Mouse (Mus musculus) hindlimb bud, embryonic 11.5 days (tissue): Measurements from ENCODE around the gene Htr3b.
A peak's percentile ranks its signal among the peaks of the same experiment; 100 is the strongest.
"Not testable (repeated sequence)": the region's sequence is repeated elsewhere in the genome, so short reads cannot be mapped to it uniquely, and the experiment has no call there.

ENCODE experiments used
- DNase-seq: peaks from one replicate; pipeline ENCODE4 v3.0.0-alpha.2; 2012; ENCODE audit warnings: low read depth, low spot score; ENCODE audit errors: extremely low spot score

Htr3b gene

DNA sequence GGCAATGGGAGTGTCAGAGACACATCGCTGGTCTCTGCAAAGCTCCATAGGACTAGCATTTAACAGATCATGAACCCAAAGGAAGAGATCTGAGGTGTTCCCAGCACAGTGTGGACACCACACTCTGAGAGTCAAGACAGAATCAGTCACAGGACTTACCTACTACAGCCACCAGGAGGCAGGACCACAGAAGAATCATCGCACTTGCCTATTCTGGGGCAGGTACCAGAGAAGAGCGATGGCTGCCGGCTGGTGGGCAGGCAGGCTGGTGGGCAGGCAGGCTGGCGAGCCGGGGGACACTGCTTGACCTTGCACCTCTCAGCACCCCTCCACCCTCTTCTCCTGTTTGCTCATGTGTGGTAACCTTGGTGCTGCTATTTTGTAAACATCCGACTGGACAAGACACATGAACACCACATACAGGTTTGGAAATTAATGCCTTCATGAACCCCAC, at the start of gene Htr3b:
Htr3b (minus strand) TSS at position 404 of the 454 bp plus-strand sequence.
- no peak for DNase-seq

DNA sequence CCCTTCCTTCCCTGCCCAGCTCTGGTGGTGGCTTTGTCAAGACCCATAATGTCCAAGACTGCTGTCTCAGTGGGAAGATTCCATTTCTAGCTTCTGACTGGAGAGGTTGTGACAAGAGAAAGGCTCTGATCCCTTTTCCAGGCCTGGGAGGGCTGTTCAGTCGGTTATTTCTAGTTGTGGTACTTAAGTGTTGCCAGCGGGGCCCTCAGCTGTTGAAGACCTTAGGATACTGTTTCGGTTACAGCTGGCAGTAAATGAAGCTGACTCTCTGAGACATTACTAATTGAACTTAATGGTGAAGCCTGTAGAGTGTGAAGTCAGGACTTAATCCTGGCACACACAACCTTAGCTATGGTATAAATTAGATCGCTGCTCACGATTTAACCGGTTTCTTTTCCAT, 34.5 kb upstream of the Htr3b start:
- DNase-seq: no peak

DNA sequence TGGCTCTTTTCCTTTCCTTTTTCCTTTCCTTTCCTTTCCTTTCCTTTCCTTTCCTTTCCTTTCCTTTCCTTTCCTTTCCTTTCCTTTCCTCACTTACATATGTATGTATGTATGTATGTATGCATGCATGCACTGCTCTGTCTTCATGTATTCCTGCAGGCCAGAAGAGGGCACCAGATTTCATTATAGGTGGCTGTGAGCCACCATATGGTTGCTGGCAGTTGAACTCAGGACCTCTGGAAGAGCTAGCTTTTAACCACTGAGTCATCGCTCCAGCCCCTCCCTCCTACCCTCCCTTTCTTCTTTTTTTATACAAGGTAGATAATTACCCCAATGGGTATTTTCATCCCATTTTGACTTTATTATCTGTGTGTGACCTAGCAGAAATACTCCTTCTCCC, 30.9 kb upstream of the Htr3b start:
- DNase-seq: no peak

DNA sequence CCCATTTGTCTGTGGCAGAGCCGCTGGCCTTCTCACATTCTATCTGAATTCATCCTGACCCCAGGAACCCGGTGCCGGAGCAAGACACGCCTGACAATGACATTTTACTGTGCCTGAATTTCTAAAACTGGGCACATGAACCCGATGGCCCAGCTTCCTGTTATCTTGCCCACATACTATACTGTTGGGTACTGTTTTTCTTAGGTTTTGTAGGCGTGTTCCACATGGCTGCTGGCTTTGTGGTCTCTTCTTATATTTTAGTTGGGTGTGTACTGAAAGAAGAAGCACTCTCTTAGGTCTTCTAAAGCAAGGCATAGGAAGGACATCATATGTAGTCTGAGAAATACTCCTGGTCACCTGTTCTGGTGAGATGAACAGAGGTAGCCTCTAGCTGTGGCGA, 30.0 kb upstream of the Htr3b start:
- DNase-seq: no peak

DNA sequence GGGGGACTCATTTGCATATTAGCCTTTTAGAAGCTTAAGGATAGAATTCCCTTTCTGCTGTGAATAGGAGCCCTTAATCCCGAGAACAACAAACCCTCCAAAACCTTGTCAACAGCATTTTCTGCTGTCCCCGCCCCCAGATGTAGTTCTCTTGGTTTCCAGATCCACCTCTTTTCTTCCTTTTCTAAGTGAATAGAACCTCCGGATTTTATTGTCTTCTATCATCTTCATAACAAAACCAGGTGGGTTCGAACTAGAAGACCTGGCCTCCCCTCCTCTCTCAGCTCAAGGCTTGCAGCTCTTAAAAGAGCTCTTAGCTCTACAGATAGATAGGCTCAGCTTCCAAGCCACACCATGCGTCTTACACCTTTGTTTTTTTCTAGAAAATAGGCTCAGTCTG, 26.9 kb upstream of the Htr3b start:
- no peak for DNase-seq

DNA sequence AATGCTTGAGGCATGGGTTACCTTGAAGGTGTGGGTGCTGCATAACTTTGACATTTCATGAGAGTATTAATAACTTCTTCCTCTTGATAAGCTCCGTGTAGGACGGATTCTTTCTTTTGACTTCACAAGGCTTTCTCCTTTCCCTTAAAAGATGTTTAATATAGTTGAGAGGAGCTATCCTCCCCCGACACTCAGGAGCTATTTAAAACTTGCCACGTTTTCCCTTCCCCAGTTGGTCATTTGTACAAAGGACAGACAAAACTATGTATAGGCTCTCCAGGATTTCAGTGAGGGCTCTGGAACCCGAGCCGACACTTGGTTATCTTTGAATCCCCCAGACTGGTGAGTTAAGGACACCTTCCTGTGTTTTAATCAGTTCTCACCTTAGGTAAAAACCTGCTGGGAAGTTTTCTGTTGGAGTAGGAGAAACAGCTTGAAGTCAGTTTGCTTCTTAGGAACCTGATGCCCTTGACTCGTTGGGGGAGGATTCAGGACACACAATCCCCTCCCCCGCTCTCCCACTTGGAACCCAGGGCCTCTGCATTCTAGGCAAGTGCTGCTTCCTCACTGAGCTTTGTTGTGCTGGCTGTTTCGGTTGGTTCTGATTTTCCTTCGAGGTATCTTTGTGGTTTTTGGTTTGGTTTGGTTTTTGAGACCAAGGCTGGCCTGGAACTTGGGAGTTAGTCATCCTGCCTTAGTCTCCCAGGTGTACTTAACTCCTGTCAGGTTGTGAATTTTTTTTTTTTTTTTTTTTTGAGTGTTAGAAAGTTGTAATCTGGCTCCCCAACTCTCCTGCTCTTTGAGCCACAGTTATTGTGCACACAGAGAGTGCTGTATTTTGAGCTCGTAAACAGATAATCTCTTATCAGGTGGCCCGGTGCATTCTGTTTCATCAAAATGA, 22.7 kb upstream of the Htr3b start:
- DNase-seq: no peak

DNA sequence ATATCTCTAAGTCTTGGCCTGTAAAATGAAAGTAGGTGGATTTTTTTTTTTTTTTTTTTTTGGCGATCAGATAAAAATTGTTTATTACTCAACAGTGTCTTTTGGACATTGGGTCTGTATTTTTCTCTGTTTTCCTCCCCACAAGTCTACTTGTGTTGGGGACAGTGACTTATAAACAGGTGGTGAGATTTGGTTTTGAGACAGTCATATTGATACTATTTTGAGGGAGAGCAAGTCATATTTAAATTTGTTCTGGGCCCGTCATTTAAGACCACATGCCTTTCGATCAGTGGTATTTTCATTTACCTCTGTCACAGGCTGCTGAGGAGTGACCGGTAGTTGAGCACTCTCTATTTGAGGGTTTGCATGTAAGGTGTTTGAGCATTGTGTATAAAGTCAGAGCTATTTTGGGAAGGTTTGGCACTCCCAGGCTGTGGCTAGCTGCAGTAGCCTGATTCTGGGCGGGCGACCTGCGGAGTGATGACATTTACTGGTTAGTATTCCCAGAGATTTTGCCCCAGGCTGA, 21.9 kb upstream of the Htr3b start:
- DNase-seq: no peak

DNA sequence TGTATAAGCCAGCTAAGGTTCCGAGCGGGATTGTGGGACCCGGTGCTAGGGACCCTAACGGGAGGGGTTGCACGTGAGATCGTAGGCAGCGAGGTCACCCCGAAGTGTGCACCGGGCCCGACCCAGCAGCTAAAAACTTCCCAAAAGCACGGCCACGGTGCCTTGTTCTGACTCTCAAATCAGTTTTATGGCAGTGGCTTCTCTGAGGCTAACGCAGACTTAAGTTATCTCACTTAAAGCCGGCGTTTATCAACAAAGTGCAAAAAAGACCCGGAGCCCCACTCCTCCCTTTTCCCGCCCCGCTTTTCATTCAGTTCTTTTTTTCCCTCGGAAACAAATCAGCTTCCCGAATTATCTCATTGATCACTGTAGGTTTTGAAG, 20.9 kb upstream of the Htr3b start:
- no peak for DNase-seq

DNA sequence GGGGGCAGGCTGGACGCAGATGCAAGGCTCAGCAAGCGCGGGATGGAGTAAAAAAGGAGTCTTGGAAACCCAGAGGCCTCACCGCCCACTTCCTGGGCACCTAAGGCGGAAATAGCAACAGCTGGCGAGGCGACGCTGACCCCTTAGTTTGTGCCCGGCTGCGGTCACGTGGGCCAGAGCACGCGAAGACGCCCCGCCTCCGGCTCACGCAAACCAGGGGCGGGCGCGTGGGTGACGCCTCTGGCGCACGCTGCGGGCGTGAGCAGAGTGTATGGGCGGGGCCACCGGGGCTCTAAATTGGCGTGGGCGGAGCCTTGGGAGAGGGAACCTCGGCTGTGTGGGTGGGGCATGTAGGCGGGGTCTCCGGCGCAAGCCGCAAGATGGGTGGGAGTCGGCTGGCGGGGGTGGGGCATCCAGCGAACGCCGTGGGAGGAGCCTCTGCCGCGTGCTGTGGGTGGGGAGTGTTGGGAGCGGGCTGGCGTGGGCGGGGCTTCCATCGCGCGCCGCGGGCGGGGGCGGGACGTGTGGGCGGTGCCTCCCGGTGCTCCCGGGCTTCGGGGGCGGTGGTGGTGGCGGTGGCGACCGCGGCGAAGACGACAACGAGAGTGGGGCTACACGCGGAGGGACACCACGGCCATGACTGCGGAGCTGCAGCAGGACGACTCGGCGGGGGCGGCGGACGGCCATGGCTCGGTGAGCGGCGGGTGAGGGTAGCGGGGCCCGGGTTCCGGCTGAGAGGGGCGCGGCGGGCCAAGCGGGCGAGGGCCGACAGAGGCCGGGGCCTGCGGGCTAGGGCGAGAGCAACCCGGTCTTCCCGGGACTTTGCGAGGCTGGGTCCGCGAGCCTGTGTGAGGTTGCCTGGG, 20.3 kb upstream of the Htr3b start, which contains the start of gene Usp28:
Usp28 (plus strand) TSS at position 531 of the 863 bp plus-strand sequence.
- peak; percentile 86 for DNase-seq

DNA sequence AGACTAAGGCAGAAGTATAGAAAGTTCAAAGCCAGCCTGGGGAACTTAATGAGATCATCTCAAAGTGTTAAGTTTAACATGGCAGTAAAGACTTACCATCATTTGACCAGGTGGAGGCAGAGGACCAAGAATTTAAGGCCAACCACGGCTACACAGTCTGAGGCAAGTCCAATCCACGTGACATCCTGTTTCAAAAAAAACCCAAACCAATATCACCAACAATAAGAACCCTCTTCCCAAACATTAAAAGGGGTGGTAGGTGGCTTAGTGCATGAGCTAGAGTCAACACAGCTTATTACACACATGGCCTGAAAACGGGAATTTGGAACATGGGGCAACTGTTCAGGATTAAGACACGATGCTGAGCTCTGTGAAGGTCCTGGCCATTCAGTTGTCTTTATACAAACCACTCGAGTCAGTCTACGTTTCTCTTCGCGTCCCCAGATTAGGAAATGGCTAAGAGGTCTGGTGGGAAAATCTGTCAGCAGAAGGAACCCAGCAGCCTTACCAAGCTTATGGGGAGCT, 19.6 kb upstream of the Htr3b start:
- no peak for DNase-seq

DNA sequence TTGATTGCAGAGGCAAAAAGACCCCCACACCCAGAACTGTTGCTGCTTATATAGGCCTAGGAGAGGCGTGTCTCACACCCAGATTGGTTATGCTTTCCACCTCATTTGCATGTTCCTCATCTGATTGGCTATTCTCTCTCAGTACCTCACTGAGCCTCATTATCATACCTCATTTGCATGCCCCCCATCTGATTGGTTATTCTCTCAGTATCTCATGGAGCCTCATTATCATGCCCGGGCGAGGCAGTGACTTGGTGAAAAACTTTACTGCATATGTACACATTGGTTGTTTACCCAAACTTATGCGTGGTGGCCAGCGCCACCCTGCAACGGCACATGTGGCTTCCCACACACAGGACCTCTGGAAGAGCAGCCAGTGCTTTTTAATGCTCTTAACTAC, 19.0 kb upstream of the Htr3b start:
- not testable (repeated sequence) for DNase-seq

DNA sequence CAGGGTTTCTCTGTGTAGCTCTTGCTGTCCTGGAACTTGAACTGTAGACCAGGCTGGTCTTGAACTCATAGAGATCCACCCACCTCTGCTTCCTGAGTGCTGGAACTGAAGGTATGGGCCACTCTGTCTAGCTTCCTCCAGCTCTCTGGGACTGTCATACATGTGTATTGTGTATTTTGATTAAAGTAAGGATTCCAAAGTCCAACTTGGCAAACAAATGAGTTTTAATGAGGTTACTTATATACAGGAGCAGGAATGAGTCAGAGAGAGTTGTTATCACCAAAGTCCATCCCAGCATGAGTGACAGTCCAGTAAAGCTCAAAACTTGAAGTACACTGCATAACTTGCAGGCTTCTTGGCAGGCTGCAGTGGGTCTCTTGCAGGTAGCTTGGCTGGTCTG, 17.0 kb upstream of the Htr3b start:
- DNase-seq: no peak

DNA sequence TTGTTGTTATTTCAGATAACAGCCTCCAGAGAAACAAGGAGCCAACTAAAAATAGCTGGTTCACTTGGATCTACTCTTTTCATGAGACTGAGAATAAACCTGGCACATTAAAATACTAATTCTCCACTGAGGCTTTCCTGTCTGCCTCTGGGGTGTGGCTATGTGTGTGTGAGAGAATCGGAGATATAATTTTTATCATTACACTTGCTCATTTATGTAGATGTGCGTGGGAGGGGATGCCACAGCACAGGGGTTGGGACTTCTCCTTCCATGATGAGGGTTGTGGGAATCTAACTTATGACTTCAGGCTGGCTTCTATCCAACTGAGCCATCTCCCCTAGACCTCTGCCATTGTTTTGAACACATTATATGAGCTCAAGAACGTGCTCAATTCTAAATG, 16.0 kb upstream of the Htr3b start:
- no peak for DNase-seq

DNA sequence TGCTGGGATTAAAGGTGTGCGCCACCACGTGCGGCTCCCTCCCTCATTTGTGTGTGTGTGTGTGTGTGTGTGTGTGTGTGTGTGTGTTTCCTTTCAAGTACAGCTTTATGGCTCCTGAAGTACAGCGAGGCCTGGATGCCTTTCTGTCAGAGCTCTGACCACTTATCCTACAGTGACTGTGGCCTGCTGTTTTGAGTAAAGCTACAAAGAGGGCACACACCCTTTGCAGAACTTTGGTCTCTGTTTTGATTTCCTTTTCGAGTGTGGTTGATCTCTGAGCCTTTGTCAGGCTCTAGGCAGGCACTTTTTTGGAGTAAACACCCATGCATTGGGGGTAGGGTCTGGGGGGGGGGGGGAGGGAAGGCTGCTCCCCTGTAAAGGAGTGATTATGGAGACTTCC, 15.6 kb upstream of the Htr3b start:
- no peak for DNase-seq

DNA sequence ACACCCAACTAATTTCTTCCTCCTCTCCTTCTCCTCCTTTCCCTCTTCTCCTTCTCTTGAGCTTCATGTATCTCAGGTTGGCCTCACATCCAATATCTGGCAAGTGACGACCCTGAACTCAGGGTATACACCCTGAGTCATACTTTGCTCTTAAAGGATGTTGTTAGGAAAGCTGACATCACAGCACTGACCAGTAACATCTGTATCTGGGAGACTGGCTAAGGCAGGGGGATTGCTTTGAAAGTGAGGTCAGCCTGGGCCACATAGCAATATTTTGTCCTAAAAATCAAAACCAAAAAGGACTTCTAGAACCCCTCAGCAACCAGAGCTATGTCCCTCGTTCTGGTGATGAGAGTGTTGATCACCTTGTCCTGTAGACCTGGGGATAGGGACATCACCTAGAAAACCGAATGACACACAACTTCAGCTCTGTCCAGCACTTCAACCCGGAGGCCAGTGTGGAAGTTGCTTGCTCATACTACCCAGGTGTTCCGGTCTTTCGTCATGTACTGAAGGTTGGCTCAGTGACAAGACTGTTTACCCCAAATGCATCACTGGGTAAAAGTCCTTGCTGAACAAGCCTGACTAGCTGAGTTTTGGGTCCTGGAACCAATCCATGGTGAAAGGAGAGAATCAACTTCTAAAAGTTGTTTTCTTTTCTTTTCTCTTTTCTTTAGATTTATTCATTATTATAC, 12.0 kb upstream of the Htr3b start:
- no peak for DNase-seq

DNA sequence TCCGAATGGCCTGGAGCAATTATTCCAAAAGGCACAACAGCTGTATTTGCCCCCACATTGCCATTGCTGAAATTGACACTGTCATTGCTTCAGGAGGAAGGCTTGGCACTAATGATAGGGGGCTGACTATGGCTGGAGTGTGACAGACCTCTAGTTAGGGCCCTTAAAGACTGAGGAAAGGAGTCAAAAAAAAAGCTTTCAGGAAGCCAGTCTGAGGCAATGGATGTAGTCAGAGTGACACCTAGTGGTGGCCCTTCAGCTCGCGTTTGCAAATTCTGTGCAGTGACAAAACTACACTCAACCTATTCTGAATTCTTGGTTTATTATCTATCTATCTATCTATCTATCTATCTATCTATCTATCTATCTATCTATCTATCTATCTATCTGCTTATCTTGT, 7.7 kb upstream of the Htr3b start:
- no peak for DNase-seq

DNA sequence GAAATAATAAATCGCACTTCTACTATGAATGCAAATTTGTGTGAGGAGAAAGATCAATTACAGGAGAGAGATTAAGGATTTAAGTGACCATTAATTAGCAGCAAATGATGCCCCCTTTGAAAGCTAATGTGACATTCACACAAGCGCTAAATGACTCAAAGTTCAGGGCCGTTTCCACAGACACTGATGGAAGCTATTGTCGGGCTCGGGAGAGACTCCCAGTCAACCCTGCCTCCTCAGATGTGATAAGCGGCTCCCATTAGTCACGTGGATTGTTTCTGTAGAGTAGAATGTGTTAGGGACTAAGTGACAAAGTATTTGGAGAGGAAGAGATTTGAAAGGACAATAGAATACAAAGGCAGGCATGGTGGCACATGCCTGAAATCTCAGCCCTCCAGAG, 2.7 kb downstream of the Htr3b start:
- no peak for DNase-seq

DNA sequence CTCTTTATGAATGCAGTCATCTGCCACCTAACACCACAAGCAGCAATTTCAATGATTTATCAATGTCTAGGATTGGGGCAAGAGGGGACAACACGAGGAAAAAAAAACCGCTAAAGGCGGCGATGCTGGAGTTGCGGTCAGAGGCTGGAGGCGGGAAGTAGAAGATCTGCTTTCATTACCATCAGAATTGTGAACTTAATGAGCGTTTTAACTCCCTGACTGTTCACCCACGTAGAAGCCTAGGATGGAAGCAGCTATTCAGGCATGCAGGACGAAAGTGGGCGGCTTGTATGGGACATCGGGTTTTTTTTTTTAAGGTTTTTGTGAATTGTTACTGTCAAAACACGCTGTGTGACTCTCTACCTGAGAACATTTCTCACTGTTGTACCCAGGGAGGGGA, 3.5 kb downstream of the Htr3b start:
- DNase-seq: no peak

DNA sequence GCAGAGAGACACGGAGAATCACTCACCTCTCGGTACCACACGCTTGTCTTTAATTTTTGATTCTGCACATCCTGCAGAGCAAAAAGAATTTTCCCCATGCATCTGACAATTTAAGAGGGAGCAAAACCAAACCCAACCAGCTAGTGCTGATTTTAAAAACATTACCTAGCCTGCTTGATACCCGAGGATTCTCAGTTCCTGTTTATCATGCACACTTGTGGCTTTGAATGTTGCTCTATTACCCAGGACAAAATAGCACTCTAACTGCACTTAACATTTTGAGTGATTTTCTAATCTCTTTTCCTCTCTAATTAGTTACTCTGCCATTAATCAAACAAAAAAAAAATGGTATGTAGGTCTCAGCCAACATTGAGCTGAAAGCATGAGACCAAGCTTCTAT, 17.2 kb downstream of the Htr3b start:
- no peak for DNase-seq

DNA sequence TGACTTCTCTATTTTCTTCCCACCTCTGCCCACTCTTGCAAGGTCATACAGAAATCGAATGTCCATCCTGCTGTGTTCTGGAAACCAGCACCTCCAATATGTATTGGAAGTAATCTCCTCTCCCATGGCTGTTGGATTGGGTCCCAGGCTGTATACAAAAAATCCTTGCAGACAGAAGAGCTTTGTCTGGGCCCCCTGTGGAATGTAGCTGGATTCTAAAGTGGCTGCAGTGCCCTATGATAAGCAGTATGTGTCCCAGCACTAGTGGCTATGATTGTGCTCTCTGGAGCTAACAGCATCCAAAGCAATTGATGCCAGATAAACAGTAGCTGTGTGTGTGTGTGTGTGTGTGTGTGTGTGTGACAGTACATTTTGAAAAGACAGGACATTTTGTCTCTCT, 22.4 kb downstream of the Htr3b start:
- no peak for DNase-seq

DNA sequence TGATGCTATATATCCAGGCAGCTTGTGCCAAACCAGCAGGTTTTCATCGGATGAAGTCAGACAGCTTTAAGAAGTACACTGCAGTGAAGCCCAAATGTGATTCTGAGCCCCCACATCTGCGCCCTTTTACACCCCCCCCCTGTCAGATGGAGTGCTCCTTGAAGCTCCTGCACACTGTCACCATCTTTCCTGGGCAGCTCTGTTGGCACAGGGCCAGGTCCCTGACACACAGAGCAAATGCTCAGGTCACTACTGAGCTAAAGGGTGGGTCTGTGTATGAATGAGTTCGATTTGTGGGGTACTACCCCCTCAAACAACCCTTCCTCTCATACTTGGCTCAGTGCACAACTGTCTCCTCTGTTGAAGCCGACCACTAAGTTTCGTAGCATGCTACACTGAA, 35.4 kb downstream of the Htr3b start:
- DNase-seq: no peak
